Mouse (Mus musculus) ES-Bruce4 (cell line): ENCODE data around the gene Tmem116.

ENCODE experiments used
- CTCF ChIP-seq: IDR thresholded peaks from one replicate; pipeline ENCODE4 v1.8.1; 2011; ENCODE audit warnings: low read depth, low read length
- EP300 ChIP-seq: IDR thresholded peaks from 2 replicates; pipeline ENCODE4 v1.6.1; 2011; ENCODE audit warnings: low read depth, low read length; ENCODE audit not compliant: insufficient read depth
- POLR2A ChIP-seq: IDR thresholded peaks from one replicate; pipeline ENCODE4 v1.8.1; 2011; ENCODE audit warnings: low read length; ENCODE audit not compliant: insufficient read depth

- no peak for TF ChIP-seq CTCF
- no peak for TF ChIP-seq POLR2A
- TF ChIP-seq EP300 = no peak
These were observed 33.1 kb downstream of the Tmem116 start for GRCm38 (mm10) chr5:121484801-121485200.
